Mouse (Mus musculus): ENCODE data around the gene Paqr3.

Paqr3 gene

DNA sequence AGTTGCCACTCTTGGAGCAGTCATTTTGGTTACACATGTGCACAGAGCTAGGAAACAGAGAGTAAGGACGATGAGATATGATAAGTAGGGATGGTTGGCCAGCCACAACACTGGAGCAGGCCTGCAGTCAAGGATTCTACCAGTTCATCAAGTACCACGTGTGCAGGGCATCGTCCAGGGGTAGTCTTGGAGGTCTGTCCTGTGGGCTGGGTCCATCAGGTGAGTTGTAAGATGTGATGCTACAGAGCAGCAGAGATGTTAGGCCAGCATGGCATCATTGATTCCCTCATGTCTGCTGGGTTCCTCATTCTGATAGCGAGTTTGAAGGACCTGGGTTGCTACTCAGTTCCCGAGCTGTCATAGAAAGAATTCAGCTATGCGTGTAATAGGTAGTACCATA is 26.3 kb downstream of the Paqr3 start:
- DNase-seq (ENCODE audit: inconsistent age in 2 of 2, low spot score in 1 of 2): no peak

DNA sequence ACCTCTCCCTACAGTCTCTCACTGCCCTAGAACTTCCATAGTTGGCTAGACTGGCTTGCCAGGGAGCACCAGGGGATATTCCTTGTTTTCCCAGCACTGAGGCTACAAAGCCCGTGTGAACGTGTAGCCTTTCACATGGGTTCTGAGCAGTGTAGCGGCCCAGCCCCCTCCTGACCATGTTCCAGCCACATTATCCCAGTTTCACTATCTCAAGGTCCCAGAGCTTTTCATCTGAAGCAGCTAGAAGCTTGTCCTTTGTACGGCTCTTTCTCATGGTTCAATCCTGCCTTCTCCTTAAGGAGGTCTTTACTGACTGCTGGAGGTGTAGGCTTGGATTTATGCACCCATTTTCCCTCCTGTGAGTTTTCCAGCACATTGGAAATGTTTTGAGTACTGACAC is 26.9 kb downstream of the Paqr3 start:
- peak; percentile 31 to 66 for DNase-seq (ENCODE audit: inconsistent age in 2 of 2, low spot score in 1 of 2)

GRCm38 (mm10) chr5:97083701-97084100 is 27.7 kb downstream of the Paqr3 start:
- peak; percentile 19 to 48 for DNase-seq (ENCODE audit: inconsistent age in 2 of 2, low spot score in 1 of 2)

DNA sequence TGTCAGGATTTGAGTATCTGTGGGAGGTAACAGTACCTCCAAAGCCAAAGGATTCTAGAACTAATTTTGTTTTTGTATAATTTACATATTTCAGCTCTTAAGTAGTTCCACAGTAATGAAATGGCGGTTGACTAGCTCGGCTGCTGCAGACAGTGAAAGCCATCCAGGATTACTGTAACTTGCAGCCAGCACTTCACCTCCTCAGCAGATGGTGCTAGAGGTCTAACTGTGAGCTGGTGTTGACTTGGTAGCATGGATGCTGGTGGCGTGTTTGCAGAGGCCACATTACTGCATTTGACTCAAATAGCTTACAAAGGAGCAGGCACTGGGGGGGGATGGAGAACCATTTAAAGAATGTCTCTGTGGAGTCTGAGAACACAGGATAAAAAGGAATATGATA is 29.9 kb downstream of the Paqr3 start:
- DNase-seq (ENCODE audit: inconsistent age in 2 of 2, low spot score in 1 of 2): peak; percentile 24 to 59

- DNase-seq (ENCODE audit: inconsistent age in 2 of 2, low spot score in 1 of 2): no peak
These were observed 32.8 kb downstream of the Paqr3 start for GRCm38 (mm10) chr5:97078641-97079040.

DNA sequence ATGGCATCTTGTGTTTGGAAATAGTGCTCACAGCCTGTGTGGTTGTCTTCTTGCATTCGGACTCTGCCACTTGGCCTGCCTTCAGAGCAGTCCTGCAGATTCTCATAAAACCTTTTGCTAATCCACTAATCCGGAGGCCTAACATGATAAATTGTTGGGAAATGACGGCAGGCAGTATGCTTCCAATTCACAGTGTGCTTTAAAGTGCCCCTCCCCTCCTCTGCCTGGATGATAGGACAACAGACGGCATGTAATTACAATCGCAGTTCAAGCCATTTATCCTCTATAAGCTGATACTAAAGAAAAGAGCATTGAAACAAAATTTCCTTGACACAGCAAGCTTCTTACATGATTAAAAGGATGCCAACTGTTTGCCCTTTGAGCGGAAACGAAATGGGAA is 33.7 kb downstream of the Paqr3 start:
- no peak for DNase-seq (ENCODE audit: inconsistent age in 2 of 2, low spot score in 1 of 2)

GRCm38 (mm10) chr5:97076167-97076566 is 35.2 kb downstream of the Paqr3 start:
- DNase-seq (ENCODE audit: inconsistent age in 2 of 2, low spot score in 1 of 2): no peak

DNA sequence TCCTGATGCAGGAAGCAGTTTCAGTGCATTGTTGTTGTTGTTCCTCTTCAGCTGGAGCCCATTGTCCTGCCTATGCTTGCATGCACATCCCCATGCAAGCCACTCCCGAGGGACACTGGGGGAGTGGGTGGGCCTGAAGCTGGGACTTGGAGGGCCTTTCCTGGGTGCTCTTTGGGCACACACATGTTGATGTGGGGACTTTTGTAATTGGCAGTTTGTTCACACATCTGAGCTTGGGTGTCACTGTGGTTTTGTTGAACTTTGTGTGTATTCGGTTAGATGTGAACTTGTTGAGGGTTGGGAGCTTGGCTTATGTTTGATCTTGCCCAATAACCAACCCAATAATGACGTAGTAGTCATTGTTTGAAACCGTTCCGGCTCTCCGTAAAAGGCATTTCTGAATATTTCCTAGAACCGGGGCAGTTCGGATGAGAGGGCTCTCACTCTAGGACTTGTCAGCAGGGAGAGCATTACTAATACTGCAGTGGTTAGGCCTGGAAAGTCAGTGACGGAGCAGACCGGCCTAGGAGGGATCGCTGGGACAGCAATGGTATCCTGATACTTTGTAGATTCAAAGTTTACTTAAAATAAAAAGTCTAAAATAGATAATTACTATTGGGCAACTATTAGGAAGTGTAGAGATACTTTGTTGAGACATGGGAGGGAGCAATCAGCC is 35.8 kb downstream of the Paqr3 start:
- DNase-seq (ENCODE audit: inconsistent age in 2 of 2, low spot score in 1 of 2): no peak

DNA sequence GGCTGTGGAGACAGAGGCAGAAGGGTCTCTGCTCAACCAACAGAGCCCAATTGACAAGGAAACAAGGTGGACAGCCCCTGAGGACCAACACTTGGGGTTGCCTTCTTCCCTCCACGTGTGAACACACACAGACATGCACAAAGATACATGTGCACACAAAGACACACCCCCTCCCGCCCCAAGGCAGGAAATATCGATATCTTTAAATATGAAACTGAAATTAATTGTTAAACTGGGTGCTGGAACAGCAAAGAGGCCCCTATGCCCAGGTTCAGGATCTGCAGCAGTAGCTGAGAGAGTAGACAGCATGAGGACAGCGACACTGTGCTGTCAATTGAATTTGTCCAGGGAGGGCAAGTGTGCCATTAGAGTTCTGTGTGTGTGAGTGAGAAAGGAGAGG is 45.6 kb downstream of the Paqr3 start:
- no peak for DNase-seq (ENCODE audit: inconsistent age in 2 of 2, low spot score in 1 of 2)

- no peak for DNase-seq (ENCODE audit: inconsistent age in 2 of 2, low spot score in 1 of 2)
These were observed 49.4 kb downstream of the Paqr3 start for GRCm38 (mm10) chr5:97062041-97062440.

- DNase-seq (ENCODE audit: inconsistent age in 2 of 2, low spot score in 1 of 2): no peak
These were observed 50.5 kb downstream of the Paqr3 start for GRCm38 (mm10) chr5:97060864-97061263.

GRCm38 (mm10) chr5:97056791-97057450 is 54.5 kb downstream of the Paqr3 start:
- DNase-seq (ENCODE audit: inconsistent age in 2 of 2, low spot score in 1 of 2): no peak

GRCm38 (mm10) chr5:97056359-97056758 is 55.0 kb downstream of the Paqr3 start:
- DNase-seq (ENCODE audit: inconsistent age in 2 of 2, low spot score in 1 of 2): no peak

- peak in 1 of 2 experiments; percentile 88 for DNase-seq (ENCODE audit: inconsistent age in 2 of 2, low spot score in 1 of 2)
These were observed 55.8 kb downstream of the Paqr3 start for GRCm38 (mm10) chr5:97055511-97056068.

- DNase-seq (ENCODE audit: inconsistent age in 2 of 2, low spot score in 1 of 2): no peak
These were observed 56.6 kb downstream of the Paqr3 start for GRCm38 (mm10) chr5:97054801-97055200.

GRCm38 (mm10) chr5:97054166-97054565 is 57.2 kb downstream of the Paqr3 start:
- DNase-seq (ENCODE audit: inconsistent age in 2 of 2, low spot score in 1 of 2): no peak

GRCm38 (mm10) chr5:97048905-97049304 is 62.5 kb downstream of the Paqr3 start:
- DNase-seq (ENCODE audit: inconsistent age in 2 of 2, low spot score in 1 of 2): no peak

- DNase-seq (ENCODE audit: inconsistent age in 2 of 2, low spot score in 1 of 2): no peak
These were observed 64.7 kb downstream of the Paqr3 start for GRCm38 (mm10) chr5:97046680-97047079.

DNA sequence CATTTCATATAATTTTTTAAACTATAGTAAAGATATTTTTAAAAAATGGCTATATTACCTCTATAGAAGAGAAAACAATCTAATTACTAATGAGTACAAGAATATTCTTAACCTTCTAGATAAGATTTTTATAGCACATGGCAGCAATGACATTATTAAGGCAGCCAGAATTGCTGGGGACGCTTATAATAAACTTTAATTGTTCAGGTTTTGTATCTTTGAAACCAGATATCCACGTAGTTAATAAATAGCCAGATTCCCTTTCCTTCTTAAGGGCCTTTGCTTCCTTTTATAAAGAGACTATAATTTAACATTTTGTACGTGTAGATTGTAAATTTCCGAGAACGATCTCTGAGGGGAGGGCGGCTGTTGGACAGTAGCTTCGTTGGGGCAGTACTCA is 66.1 kb downstream of the Paqr3 start:
- DNase-seq (ENCODE audit: inconsistent age in 2 of 2, low spot score in 1 of 2): no peak
